Mouse (Mus musculus): Measurements from ENCODE around the gene Rhbdf1.

DNA sequence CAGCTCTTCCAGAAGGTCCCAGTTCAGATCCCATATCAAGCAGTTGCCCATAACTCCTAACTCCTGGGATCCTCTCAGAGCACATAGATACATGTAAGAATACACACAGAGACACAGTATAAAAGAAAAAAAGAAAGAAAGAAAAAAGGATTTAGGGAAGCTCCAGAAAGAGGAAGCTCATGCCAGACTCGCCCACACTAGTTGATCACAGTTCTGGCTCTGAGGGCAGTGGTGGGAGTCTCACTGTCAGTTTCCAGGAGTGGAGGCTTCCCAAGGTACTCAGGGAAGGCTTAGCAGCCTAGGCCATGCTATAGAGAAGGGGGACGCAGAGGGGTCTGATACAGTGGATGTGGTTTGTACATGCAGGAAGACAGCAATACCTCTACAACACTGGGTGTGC is 9.0 kb upstream of the Rhbdf1 start:
- TF ChIP-seq CTCF (IDR thresholded peaks at IDR 0.05; ENCODE audit: low read depth): no peak
- no peak for TF ChIP-seq EP300 (optimal IDR thresholded peaks at IDR 0.05)
